Mouse (Mus musculus): ENCODE results near the gene Abcc5. TPM values are rescaled to one million over a fixed set of nuclear protein-coding genes. Genes with fewer than 3 reads are reported as not detected.
"Not testable (repeated sequence)": the region's sequence is repeated elsewhere in the genome, so short reads cannot be mapped to it uniquely, and the experiment has no call there.

The Abcc5 gene
- 142 and 143 TPM in 2 replicates for polyA plus RNA-seq (2015; fragmentation: Nextera tagmentation; extraction: Ambion mirVana)

DNA sequence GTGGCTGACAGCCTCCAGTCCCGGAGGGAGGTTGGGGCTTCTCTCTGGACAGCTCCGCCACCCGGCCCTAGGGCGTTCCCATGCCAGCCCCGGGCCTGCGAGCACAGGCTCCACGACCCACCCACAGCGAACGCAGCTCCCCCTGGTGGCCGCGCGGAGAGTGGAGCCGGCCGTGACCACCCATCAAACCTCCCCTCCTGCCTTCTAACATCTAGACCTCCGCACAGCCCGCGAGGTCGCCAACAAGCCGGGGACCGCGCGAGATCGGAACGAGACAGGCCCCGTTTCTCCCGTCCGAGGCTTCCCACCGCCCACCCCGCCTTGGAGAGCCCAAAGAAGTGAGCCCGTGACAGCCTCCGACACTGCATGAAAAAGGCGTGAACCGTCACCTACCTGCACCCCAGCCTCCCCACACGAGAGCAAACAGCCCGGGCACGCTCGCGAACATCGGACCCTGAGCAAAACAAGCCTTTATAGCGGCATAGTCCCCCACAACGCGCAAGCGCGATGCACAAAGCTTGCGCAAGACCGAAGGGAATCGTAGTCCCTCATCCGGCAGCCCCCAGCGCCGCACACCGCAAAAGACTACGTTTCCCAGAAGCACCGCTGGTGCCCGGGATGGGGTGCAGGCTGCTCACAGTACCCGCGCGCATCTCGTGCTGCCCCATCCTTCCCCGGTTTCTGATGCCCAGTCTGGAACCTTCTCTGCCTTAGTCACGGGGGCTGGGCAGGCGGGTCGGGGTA, at the start of gene Abcc5:
Abcc5 (minus strand) TSS at position 540 of the 744 bp plus-strand sequence.
- Histone ChIP-seq H3K9ac (peak within 1 kb of the TSS; percentile 90), H3K27ac (peak within 1 kb of the TSS; percentile 94), H3K9me3 (no peaks in the 10 kb centered on the region), H3K27me3 (no peaks in the 10 kb centered on the region), H3K4me3 (peak within 1 kb of the TSS; percentile 72), H3K36me3 (peaks cover 12% of the 10 kb centered on the region), H3K4me2 (peak within 1 kb of the TSS; percentile 80), H3K4me1 (replicated peaks) (peaks cover 22% of the 10 kb centered on the region)
- ATAC-seq (ENCODE audit: low FRiP score), result peak; percentile 99
- WGBS, result under 1% methylated on average over 62 of the region's 62 CpGs

DNA sequence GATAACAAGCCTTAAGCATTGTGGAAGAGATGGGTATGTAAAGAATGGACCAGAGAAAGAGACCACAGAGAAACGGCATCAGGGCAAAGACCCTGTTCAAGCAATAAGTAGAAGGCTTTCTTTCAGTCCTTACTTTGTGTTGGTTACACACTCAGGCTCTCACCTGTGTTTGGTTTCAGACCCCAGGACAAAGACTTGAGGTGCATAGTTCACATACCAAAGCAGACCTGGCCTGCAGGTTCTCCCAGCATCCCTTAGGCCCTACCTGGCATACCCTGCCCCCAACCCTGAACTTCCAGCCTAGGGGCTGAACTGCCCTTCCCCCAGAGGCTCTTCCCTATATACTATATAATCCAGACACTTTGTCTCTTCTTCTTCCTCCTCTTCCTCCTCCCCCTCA, 49.1 kb upstream of the Abcc5 start:
- Histone ChIP-seq H3K4me2 (no peak overlapping the region), H3K27me3 (no peaks in the 10 kb centered on the region), H3K9ac (no peak overlapping the region), H3K36me3 (no peaks in the 10 kb centered on the region), H3K4me3 (no peak overlapping the region), H3K27ac (no peak overlapping the region), H3K4me1 (replicated peaks) (peaks cover 4% of the 10 kb centered on the region; the same call in 1 of the 2 replicates), H3K9me3 (no peaks in the 10 kb centered on the region)
- 77% methylated on average over 1 of the region's 1 CpGs for WGBS
- ATAC-seq (ENCODE audit: low FRiP score), result no peak

DNA sequence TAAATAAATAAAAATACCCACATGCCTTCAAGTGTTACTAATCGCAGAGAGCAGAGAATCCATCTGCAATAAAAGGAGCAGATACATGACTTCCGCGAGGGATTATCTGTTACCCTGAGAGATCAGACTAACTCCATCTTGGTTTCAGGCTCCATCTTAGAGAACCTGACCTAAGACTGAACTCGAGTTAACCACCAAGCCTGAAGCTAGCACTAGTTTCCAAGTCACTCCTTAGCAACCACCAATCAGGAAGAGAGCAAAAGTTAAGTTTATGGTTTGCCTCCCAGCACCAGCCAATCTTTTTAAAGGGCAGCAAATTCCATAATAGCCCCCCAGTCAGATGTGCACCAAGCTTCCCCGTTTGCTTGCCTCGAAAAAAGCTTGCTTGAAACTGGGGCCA, 48.6 kb upstream of the Abcc5 start:
- Histone ChIP-seq H3K4me3 (no peak overlapping the region), H3K27me3 (no peaks in the 10 kb centered on the region), H3K36me3 (no peaks in the 10 kb centered on the region), H3K9me3 (no peaks in the 10 kb centered on the region), H3K27ac (no peak overlapping the region), H3K9ac (no peak overlapping the region), H3K4me1 (replicated peaks) (peaks cover 4% of the 10 kb centered on the region; the same call in 1 of the 2 replicates), H3K4me2 (no peak overlapping the region)
- WGBS, result 91% methylated on average over 6 of the region's 6 CpGs
- no peak for ATAC-seq (ENCODE audit: low FRiP score)

DNA sequence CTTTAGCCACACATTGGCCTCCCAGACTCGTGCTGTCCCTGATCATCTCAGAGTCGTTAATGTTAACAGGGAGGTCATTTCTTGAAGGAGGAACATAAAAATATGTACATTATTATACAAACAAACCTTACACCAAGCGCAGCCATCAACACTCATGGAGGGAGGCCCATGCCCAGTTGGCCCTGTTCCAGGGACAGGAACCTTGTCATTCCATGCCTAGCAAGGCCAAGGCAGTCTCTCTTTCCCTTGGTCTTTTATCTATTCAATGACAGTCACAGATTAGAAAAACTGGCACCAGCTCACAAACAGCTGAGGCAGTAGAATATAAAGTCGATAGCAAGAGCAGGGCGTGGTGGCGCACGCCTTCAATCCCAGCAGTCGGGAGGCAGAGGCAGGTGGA, 48.0 kb upstream of the Abcc5 start:
- no peak overlapping the region for H3K9ac ChIP-seq
- no peak overlapping the region for H3K4me2 ChIP-seq
- H3K36me3 ChIP-seq, result no peaks in the 10 kb centered on the region
- no peak overlapping the region for H3K27ac ChIP-seq
- no peak overlapping the region for H3K4me3 ChIP-seq
- WGBS, result 93% methylated on average over 8 of the region's 8 CpGs
- no peaks in the 10 kb centered on the region for H3K27me3 ChIP-seq
- H3K4me1 ChIP-seq (replicated peaks), result peaks cover 4% of the 10 kb centered on the region; the same call in 1 of the 2 replicates
- ATAC-seq (ENCODE audit: low FRiP score), result no peak
- H3K9me3 ChIP-seq, result no peaks in the 10 kb centered on the region

DNA sequence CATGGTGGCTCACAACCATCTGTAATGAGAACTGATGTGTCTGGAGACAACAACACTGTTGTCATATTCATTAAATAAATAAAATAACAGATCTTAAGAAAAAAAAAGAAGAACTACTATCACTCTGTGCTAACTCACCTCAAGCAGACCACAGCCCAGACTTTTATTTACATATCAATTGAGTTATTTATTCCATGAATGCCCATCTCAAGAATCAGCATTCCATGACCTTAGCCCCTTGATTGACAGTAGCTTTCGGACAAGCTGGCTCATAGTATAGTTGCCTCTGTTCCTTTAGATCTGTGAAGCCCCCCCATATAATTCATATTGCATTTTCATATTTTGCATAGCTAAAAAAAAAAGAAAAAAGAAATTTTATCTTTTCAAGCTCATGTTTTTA, 47.6 kb upstream of the Abcc5 start:
- H3K4me1 ChIP-seq (replicated peaks), result peaks cover 4% of the 10 kb centered on the region; the same call in 1 of the 2 replicates
- no peak for ATAC-seq (ENCODE audit: low FRiP score)

DNA sequence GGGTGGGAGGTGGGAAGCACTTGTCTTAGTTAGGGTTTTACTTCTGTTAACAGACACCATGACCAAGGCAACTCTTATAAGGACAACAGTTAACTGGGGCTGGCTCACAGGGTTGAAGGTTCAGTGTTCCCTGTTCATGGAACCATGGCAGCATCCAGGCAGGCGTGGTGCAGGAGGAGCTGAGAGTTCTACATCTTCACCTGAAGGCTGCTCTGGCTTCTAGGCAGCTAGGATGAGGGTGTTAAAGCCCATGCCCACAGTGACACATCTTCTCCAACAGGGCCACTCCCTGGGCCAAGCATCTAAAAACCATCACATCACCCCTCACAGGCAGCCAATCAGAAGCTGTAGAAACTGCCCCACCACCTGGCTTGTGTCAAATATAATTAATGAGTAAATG, 45.5 kb upstream of the Abcc5 start:
- no peak for ATAC-seq (ENCODE audit: low FRiP score)
- WGBS, result 96% methylated on average over 1 of the region's 1 CpGs
- Histone ChIP-seq H3K27me3 (no peaks in the 10 kb centered on the region), H3K9ac (no peak overlapping the region), H3K4me1 (replicated peaks) (no peaks in the 10 kb centered on the region), H3K9me3 (no peaks in the 10 kb centered on the region), H3K36me3 (no peaks in the 10 kb centered on the region), H3K4me3 (no peak overlapping the region), H3K27ac (no peak overlapping the region), H3K4me2 (no peak overlapping the region)

More for the DNA sequence above, 47.6 kb upstream of the Abcc5 start:
- Histone ChIP-seq H3K36me3 (no peaks in the 10 kb centered on the region), H3K4me2 (no peak overlapping the region), H3K27ac (no peak overlapping the region), H3K4me3 (no peak overlapping the region), H3K27me3 (no peaks in the 10 kb centered on the region), H3K9me3 (no peaks in the 10 kb centered on the region), H3K9ac (no peak overlapping the region)
- 57% methylated on average over 1 of the region's 1 CpGs for WGBS

DNA sequence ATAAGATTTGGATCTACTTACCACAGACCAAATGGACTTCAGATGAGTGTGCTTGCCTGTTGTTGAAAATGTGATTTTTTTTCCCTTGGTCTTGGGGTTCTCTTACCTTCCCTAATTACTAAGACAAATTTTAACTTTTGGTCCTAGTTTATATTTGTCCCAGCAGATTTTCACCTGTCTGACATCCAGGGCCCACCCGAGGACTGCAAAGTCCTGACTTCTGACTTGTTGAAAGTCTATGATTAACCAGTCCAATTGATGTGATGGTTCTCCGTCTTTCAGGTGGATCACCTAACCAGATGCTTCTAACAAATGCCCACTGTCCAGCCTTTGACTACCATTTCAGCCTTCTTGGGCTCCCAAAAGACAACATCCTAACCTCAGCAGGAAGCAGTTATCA, 44.8 kb upstream of the Abcc5 start:
- no peak overlapping the region for H3K27ac ChIP-seq
- H3K27me3 ChIP-seq, result no peaks in the 10 kb centered on the region
- H3K36me3 ChIP-seq, result no peaks in the 10 kb centered on the region
- H3K4me3 ChIP-seq, result no peak overlapping the region
- no peaks in the 10 kb centered on the region for H3K9me3 ChIP-seq
- 96% methylated on average over 2 of the region's 2 CpGs for WGBS
- H3K4me1 ChIP-seq (replicated peaks), result no peaks in the 10 kb centered on the region
- H3K9ac ChIP-seq, result no peak overlapping the region
- no peak overlapping the region for H3K4me2 ChIP-seq
- no peak for ATAC-seq (ENCODE audit: low FRiP score)

DNA sequence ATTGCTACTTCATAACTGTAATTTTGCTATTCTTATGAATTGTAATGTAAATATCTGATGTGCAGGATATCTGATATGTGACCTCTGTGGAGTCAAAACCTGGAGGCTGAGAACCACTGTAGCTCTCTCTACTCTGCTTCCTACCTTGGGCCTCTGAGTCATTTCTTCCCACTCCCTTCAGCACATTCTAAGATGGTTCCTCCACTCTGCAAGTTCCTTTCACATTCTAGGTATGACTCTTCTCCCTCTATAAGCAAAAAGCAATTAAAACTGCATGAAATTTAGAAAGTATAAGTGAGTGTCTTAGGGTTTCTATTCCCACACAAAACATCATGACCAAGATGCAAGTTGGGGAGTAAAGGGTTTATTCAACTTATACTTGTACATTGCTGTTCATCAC, 38.5 kb upstream of the Abcc5 start:
- Histone ChIP-seq H3K4me1 (replicated peaks) (no peaks in the 10 kb centered on the region), H3K27ac (no peak overlapping the region), H3K27me3 (no peaks in the 10 kb centered on the region), H3K36me3 (no peaks in the 10 kb centered on the region), H3K9me3 (no peaks in the 10 kb centered on the region), H3K9ac (no peak overlapping the region), H3K4me3 (no peak overlapping the region), H3K4me2 (no peak overlapping the region)
- no peak for ATAC-seq (ENCODE audit: low FRiP score)

DNA sequence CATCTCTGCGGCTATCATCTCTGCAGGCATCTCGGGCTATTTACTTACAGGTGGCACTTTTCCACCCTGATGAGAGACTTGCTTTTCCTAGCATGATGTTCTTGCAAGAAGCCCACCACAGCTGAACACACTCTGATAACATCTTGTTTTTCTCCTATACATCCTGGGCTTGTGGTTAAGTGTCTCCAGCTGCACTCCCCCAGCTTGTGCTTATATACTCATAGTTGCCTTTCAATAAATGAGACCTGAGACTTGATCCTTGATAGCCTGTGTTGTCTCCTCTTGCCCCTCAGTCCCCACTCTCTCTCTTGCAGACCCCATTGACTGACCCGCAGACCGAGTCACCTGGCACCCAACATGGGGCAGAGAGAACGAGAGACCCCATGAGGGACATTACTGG, 32.5 kb upstream of the Abcc5 start:
- not testable (repeated sequence) for H3K36me3 ChIP-seq; H3K9me3 ChIP-seq; H3K4me3 ChIP-seq; ATAC-seq (ENCODE audit: low FRiP score); H3K4me1 ChIP-seq (replicated peaks); H3K4me2 ChIP-seq; H3K27me3 ChIP-seq; H3K27ac ChIP-seq; H3K9ac ChIP-seq
- WGBS, result 90% methylated on average over 5 of the region's 5 CpGs

DNA sequence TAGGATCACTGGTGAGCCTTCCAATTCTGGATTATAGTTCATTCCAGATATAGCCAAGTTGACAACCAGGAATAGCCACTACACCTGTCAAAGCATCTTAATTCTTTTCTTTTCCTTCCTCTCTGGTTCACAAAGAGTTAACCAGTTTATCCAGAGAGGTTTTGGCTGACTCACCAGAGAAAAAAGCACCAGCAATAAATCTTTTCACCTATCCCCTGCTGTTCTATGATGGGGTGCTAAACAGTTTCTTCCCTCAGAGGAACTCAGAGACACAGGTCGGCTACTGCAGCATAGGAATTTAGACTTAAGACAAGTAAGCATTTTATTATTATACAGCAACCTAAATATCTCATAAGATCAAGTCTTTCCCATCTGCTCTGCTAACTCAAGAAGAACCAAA, 29.9 kb upstream of the Abcc5 start:
- Histone ChIP-seq H3K9ac (no peak overlapping the region), H3K27ac (no peak overlapping the region), H3K36me3 (no peaks in the 10 kb centered on the region), H3K27me3 (no peaks in the 10 kb centered on the region), H3K4me1 (replicated peaks) (no peaks in the 10 kb centered on the region), H3K4me3 (no peak overlapping the region), H3K4me2 (no peak overlapping the region), H3K9me3 (no peaks in the 10 kb centered on the region)
- no peak for ATAC-seq (ENCODE audit: low FRiP score)
- 23% methylated on average over 1 of the region's 1 CpGs for WGBS

DNA sequence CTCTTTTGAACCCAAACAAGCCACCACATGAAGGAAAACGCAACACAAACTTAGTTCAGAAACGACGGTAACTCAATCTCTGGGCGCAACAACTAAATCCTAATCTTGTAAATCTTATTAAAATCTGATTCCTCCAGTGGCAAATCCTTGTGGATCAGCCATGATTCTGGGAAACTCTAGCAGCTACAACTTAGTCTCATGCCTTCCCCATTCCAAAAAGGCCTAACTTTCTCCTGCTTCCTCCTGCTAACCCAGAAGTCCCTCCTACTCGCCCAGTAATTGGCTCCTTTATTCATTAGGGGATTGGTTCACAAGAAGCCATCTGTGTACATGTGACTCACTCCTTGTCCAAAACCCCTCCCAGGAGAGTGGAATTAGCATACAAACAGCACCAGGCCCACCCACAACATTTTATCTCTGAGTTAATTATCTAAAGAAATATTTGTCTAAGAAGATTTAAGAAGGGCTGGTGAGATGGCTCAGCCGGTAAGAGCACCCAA, 28.0 kb upstream of the Abcc5 start:
- Histone ChIP-seq H3K9ac (no peak overlapping the region), H3K9me3 (no peaks in the 10 kb centered on the region), H3K27ac (no peak overlapping the region), H3K36me3 (no peaks in the 10 kb centered on the region), H3K4me3 (no peak overlapping the region), H3K4me2 (no peak overlapping the region), H3K4me1 (replicated peaks) (no peaks in the 10 kb centered on the region), H3K27me3 (no peaks in the 10 kb centered on the region)
- no peak for ATAC-seq (ENCODE audit: low FRiP score)
- 92% methylated on average over 6 of the region's 6 CpGs for WGBS

DNA sequence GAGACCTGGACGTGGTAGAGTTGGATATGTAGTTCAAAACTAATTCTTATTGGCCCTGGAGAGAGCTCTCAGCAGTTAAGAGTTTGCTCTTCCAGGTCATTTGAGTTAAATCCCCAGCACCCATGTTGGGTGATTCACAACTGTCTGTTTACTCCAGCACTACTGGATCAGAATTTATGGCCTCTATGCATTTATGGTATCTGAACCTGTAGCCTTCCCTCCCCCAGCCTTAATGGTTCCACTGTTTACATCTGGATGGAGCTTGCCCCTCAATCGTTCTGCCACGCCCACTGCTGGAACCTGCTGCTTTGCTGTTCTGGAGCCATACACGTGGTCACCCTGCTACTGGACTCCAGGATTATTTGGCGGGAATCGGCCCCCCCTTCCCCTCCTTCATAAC, 25.6 kb upstream of the Abcc5 start:
- H3K27me3 ChIP-seq, result no peaks in the 10 kb centered on the region
- no peak for ATAC-seq (ENCODE audit: low FRiP score)

DNA sequence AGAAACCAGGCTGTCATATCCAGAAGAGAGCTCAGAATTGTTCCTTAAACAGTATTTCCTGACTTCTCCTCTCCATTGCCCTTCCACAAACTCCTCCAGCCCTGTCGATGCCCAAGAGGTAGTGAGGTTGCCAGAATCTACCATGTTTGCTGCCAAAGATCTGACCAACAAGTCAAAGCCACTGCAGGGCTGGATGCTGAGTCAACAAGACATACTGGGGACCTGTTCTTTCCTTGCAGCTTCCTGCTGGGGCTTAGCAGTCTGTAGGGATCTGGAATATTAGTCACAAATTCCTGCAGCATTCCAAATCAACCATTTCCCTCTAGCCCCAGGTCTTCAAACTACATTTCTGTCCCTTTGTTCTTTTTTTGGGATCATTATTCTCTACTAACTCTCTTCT, 19.7 kb upstream of the Abcc5 start:
- Histone ChIP-seq H3K4me3 (no peak overlapping the region), H3K9ac (no peak overlapping the region), H3K4me1 (replicated peaks) (no peaks in the 10 kb centered on the region), H3K27me3 (no peaks in the 10 kb centered on the region), H3K27ac (no peak overlapping the region), H3K9me3 (no peaks in the 10 kb centered on the region), H3K36me3 (no peaks in the 10 kb centered on the region), H3K4me2 (no peak overlapping the region)
- 89% methylated on average over 1 of the region's 1 CpGs for WGBS
- ATAC-seq (ENCODE audit: low FRiP score), result no peak

More for the DNA sequence above, 25.6 kb upstream of the Abcc5 start:
- Histone ChIP-seq H3K27ac (no peak overlapping the region), H3K9ac (no peak overlapping the region), H3K9me3 (no peaks in the 10 kb centered on the region), H3K36me3 (no peaks in the 10 kb centered on the region), H3K4me1 (replicated peaks) (no peaks in the 10 kb centered on the region), H3K4me2 (no peak overlapping the region), H3K4me3 (no peak overlapping the region)
- 86% methylated on average over 6 of the region's 6 CpGs for WGBS
